Mouse (Mus musculus) hindbrain, embryonic 15.5 days (tissue): ENCODE measurements around the gene Zic5. TPM values are rescaled to one million over a fixed set of nuclear protein-coding genes. Genes with fewer than 3 reads are reported as not detected.
A peak's percentile ranks its signal among the peaks of the same experiment; 100 is the strongest.
"Not testable (repeated sequence)": the region's sequence is repeated elsewhere in the genome, so short reads cannot be mapped to it uniquely, and the experiment has no call there.

Experiments
- ATAC-seq: fragments of 200-750 bp; cut with Nextera tagmentation; 2 replicates; pipeline ENCODE4 v1.8.0; 2017; ENCODE audit warnings: low read depth, moderate number of reproducible peaks, moderate TSS enrichment; ENCODE audit not compliant: low FRiP score
- H3K27ac ChIP-seq: fragments of 300-500 bp; sonication (generic); replicated peaks from 2 replicates; pipeline ENCODE4 v1.5.1; 2015; ENCODE audit warnings: mild to moderate bottlenecking, inconsistent platforms
- H3K27me3 ChIP-seq: fragments of 300-500 bp; sonication (generic); 2 replicates; pipeline ENCODE4 v1.6.1; 2015; ENCODE audit warnings: control low read depth, inconsistent platforms
- H3K36me3 ChIP-seq: fragments of 300-500 bp; sonication (generic); 2 replicates; pipeline ENCODE4 v1.6.1; 2015; ENCODE audit warnings: control low read depth, inconsistent platforms
- H3K4me1 ChIP-seq: fragments of 300-500 bp; sonication (generic); replicated peaks from 2 replicates; pipeline ENCODE4 v1.6.1; 2015; ENCODE audit warnings: control low read depth, inconsistent platforms
- H3K4me2 ChIP-seq: fragments of 300-500 bp; sonication (generic); 2 replicates; pipeline ENCODE4 v1.6.1; 2015; ENCODE audit warnings: moderate library complexity, mild to moderate bottlenecking, inconsistent platforms
- H3K4me3 ChIP-seq: fragments of 300-500 bp; sonication (generic); 2 replicates; pipeline ENCODE4 v1.5.1; 2015; ENCODE audit warnings: mild to moderate bottlenecking, inconsistent platforms
- H3K9ac ChIP-seq: fragments of 300-500 bp; sonication (generic); 2 replicates; pipeline ENCODE4 v1.6.1; 2015; ENCODE audit warnings: inconsistent platforms
- H3K9me3 ChIP-seq: fragments of 300-500 bp; sonication (generic); 2 replicates; pipeline ENCODE4 v1.6.1; 2016; ENCODE audit warnings: control low read depth, inconsistent platforms
- WGBS: fragments of 180-500 bp; shearing (Covaris S2); methylation state at CpG from one replicate; pipeline ENCODE4 v1.1.7; 2015; 5-methylcytosine and 5-hydroxymethylcytosine counted together
- polyA plus RNA-seq: library from polyadenylated mRNA; unstranded; fragments of >200 nt; fragmentation: Nextera tagmentation; extraction: Ambion mirVana; gene quantifications from 2 replicates; pipeline ENCODE4 v1.2.1, GENCODE M21; 2015

Zic5 gene
- polyA plus RNA-seq, 1 experiment from 2014 or later, result 17.9 TPM

- H3K27me3 ChIP-seq, result peaks cover 27% of the 10 kb centered on the region
- peak overlapping the region; percentile 93 for H3K27ac ChIP-seq
- H3K4me2 ChIP-seq, result peak overlapping the region; percentile 70
- WGBS, result 36% methylated on average over 3 of the region's 3 CpGs
- peaks cover 19% of the 10 kb centered on the region for H3K4me1 ChIP-seq
- no peaks in the 10 kb centered on the region for H3K36me3 ChIP-seq
- peak overlapping the region; percentile 52 for H3K4me3 ChIP-seq
- H3K9me3 ChIP-seq, result no peaks in the 10 kb centered on the region
- peak overlapping the region; percentile 63 for H3K9ac ChIP-seq
- ATAC-seq, result no peak
Observed at GRCm38 (mm10) chr14:122461500-122461899, 4.0 kb downstream of the Zic5 start.

- H3K9ac ChIP-seq, result peak overlapping the region; percentile 28
- H3K36me3 ChIP-seq, result no peaks in the 10 kb centered on the region
- 50% methylated on average over 5 of the region's 5 CpGs for WGBS
- H3K27me3 ChIP-seq, result peaks cover 32% of the 10 kb centered on the region
- no peak for ATAC-seq
- H3K9me3 ChIP-seq, result no peaks in the 10 kb centered on the region
- peak overlapping the region; percentile 44; the same call in 1 of the 2 replicates for H3K27ac ChIP-seq
- peak overlapping the region; percentile 24 for H3K4me3 ChIP-seq
- H3K4me1 ChIP-seq, result peaks cover 19% of the 10 kb centered on the region
- H3K4me2 ChIP-seq, result peak overlapping the region; percentile 37
Observed at GRCm38 (mm10) chr14:122460226-122460625, 5.3 kb downstream of the Zic5 start.

- peak overlapping the region; percentile 37 for H3K4me2 ChIP-seq
- no peaks in the 10 kb centered on the region for H3K36me3 ChIP-seq
- peaks cover 16% of the 10 kb centered on the region for H3K4me1 ChIP-seq
- 96% methylated on average over 1 of the region's 1 CpGs for WGBS
- ATAC-seq, result no peak
- peaks cover 36% of the 10 kb centered on the region for H3K27me3 ChIP-seq
- H3K4me3 ChIP-seq, result peak overlapping the region; percentile 24
- no peaks in the 10 kb centered on the region for H3K9me3 ChIP-seq
- H3K27ac ChIP-seq, result 0 out of 2 replicates have a peak overlapping the region, but pooled peaks have one; percentile 38
- peak overlapping the region; percentile 39 for H3K9ac ChIP-seq
Observed at GRCm38 (mm10) chr14:122459776-122460175, 5.7 kb downstream of the Zic5 start.

GRCm38 (mm10) chr14:122459332-122459731, 6.1 kb downstream of the Zic5 start:
- peaks cover 14% of the 10 kb centered on the region for H3K4me1 ChIP-seq
- H3K4me3 ChIP-seq, H3K36me3 ChIP-seq, H3K9me3 ChIP-seq, H3K9ac ChIP-seq, ATAC-seq, H3K27ac ChIP-seq: not testable (repeated sequence)
- 59% methylated on average over 10 of the region's 12 CpGs for WGBS
- peak overlapping the region; percentile 37 for H3K4me2 ChIP-seq
- H3K27me3 ChIP-seq, result peaks cover 38% of the 10 kb centered on the region

GRCm38 (mm10) chr14:122455562-122455958, 9.9 kb downstream of the Zic5 start:
- Histone ChIP-seq H3K4me1 (peaks cover 30% of the 10 kb centered on the region), H3K27ac (peak overlapping the region; percentile 67), H3K27me3 (peaks cover 46% of the 10 kb centered on the region), H3K9me3 (no peaks in the 10 kb centered on the region), H3K36me3 (no peaks in the 10 kb centered on the region), H3K4me3 (no peak overlapping the region), H3K4me2 (0 out of 2 replicates have a peak overlapping the region, but pooled peaks have one; percentile 11), H3K9ac (no peak overlapping the region)
- 24% methylated on average over 4 of the region's 4 CpGs for WGBS
- no peak for ATAC-seq

- Histone ChIP-seq H3K9me3 (no peaks in the 10 kb centered on the region), H3K27me3 (peaks cover 48% of the 10 kb centered on the region), H3K4me1 (peaks cover 35% of the 10 kb centered on the region), H3K27ac (peak overlapping the region; percentile 67), H3K4me2 (no peak overlapping the region), H3K36me3 (no peaks in the 10 kb centered on the region), H3K4me3 (no peak overlapping the region), H3K9ac (no peak overlapping the region)
- ATAC-seq, result no peak
- WGBS, result 30% methylated on average over 10 of the region's 10 CpGs
Observed at GRCm38 (mm10) chr14:122454901-122455561, 10.4 kb downstream of the Zic5 start.

- Histone ChIP-seq H3K4me1 (peaks cover 40% of the 10 kb centered on the region), H3K36me3 (no peaks in the 10 kb centered on the region), H3K9ac (no peak overlapping the region), H3K27me3 (peaks cover 52% of the 10 kb centered on the region), H3K4me3 (peak overlapping the region; percentile 6), H3K9me3 (no peaks in the 10 kb centered on the region), H3K4me2 (peak overlapping the region; percentile 41), H3K27ac (peak overlapping the region; percentile 81)
- peak; percentile 49; the same call in 1 of the 2 replicates for ATAC-seq
- WGBS, result 6% methylated on average over 12 of the region's 12 CpGs
Observed at GRCm38 (mm10) chr14:122453996-122454738, 11.3 kb downstream of the Zic5 start.

- WGBS, result 2% methylated on average over 32 of the region's 32 CpGs
- H3K27me3 ChIP-seq, result peaks cover 58% of the 10 kb centered on the region
- peaks cover 40% of the 10 kb centered on the region for H3K4me1 ChIP-seq
- peak overlapping the region; percentile 41 for H3K4me2 ChIP-seq
- no peaks in the 10 kb centered on the region for H3K9me3 ChIP-seq
- no peaks in the 10 kb centered on the region for H3K36me3 ChIP-seq
- peak overlapping the region; percentile 81 for H3K27ac ChIP-seq
- peak overlapping the region; percentile 1; the same call in 1 of the 2 replicates for H3K9ac ChIP-seq
- ATAC-seq, result peak; percentile 76
- H3K4me3 ChIP-seq, result peak overlapping the region; percentile 6
Observed at GRCm38 (mm10) chr14:122453388-122453995, 12.0 kb downstream of the Zic5 start.

- peak overlapping the region; percentile 41 for H3K4me2 ChIP-seq
- ATAC-seq, result peak; percentile 31
- H3K9ac ChIP-seq, result no peak overlapping the region
- peaks cover 40% of the 10 kb centered on the region for H3K4me1 ChIP-seq
- no peaks in the 10 kb centered on the region for H3K36me3 ChIP-seq
- no peaks in the 10 kb centered on the region for H3K9me3 ChIP-seq
- peaks cover 61% of the 10 kb centered on the region for H3K27me3 ChIP-seq
- H3K27ac ChIP-seq, result peak overlapping the region; percentile 81
- no peak overlapping the region for H3K4me3 ChIP-seq
- 7% methylated on average over 13 of the region's 13 CpGs for WGBS
Observed at GRCm38 (mm10) chr14:122452701-122453387, 12.6 kb downstream of the Zic5 start.

- Histone ChIP-seq H3K4me3 (peak overlapping the region; percentile 39; the same call in 1 of the 2 replicates), H3K9ac (no peak overlapping the region), H3K27ac (peak overlapping the region; percentile 78), H3K9me3 (no peaks in the 10 kb centered on the region), H3K4me2 (peak overlapping the region; percentile 64), H3K27me3 (peaks cover 61% of the 10 kb centered on the region), H3K36me3 (no peaks in the 10 kb centered on the region), H3K4me1 (peaks cover 40% of the 10 kb centered on the region)
- ATAC-seq, result no peak
- WGBS, result 47% methylated on average over 5 of the region's 5 CpGs
Observed at GRCm38 (mm10) chr14:122451551-122452145, 13.8 kb downstream of the Zic5 start.
